Mouse (Mus musculus): ENCODE data around the gene Cyb5b. TPM values are rescaled to one million over a fixed set of nuclear protein-coding genes. Genes with fewer than 3 reads are reported as not detected.

The Cyb5b gene
- polyA plus RNA-seq, 1 experiment: 95.0 TPM

- Histone ChIP-seq H3K4me1 (ENCODE audit: control insufficient read depth, insufficient read depth, low read length) (no peaks in the 10 kb centered on the region; the same call in 1 of the 2 replicates), H3K4me3 (ENCODE audit: insufficient read depth, low read length) (no peak overlapping the region), H3K27ac (ENCODE audit: insufficient read depth, low read length) (peak overlapping the region; percentile 71)
- TF ChIP-seq CTCF (IDR thresholded peaks at IDR 0.05; ENCODE audit: borderline replicate concordance, insufficient read depth, low read length) (no peak), POLR2A (IDR thresholded peaks at IDR 0.05; ENCODE audit: low read depth, low read length) (peak; percentile 39)
These were observed 36.1 kb upstream of the Cyb5b start for GRCm38 (mm10) chr8:107114150-107115007.

- H3K4me1 ChIP-seq (ENCODE audit: control insufficient read depth, insufficient read depth, low read length): no peaks in the 10 kb centered on the region; the same call in 1 of the 2 replicates
- peak overlapping the region; percentile 71 for H3K27ac ChIP-seq (ENCODE audit: insufficient read depth, low read length)
- TF ChIP-seq POLR2A (IDR thresholded peaks at IDR 0.05; ENCODE audit: low read depth, low read length) (no peak), CTCF (IDR thresholded peaks at IDR 0.05; ENCODE audit: borderline replicate concordance, insufficient read depth, low read length) (no peak)
- H3K4me3 ChIP-seq (ENCODE audit: insufficient read depth, low read length): no peak overlapping the region
These were observed 35.5 kb upstream of the Cyb5b start for GRCm38 (mm10) chr8:107115008-107115320.

- Histone ChIP-seq H3K27ac (ENCODE audit: insufficient read depth, low read length) (peak overlapping the region; percentile 62), H3K4me1 (ENCODE audit: control insufficient read depth, insufficient read depth, low read length) (no peaks in the 10 kb centered on the region; the same call in 1 of the 2 replicates), H3K4me3 (ENCODE audit: insufficient read depth, low read length) (no peak overlapping the region)
- no peak for TF ChIP-seq CTCF (IDR thresholded peaks at IDR 0.05; ENCODE audit: borderline replicate concordance, insufficient read depth, low read length)
- no peak for TF ChIP-seq POLR2A (IDR thresholded peaks at IDR 0.05; ENCODE audit: low read depth, low read length)
These were observed 34.4 kb upstream of the Cyb5b start for GRCm38 (mm10) chr8:107116023-107116422.

GRCm38 (mm10) chr8:107117019-107117418 is 33.4 kb upstream of the Cyb5b start:
- no peak for TF ChIP-seq POLR2A (IDR thresholded peaks at IDR 0.05; ENCODE audit: low read depth, low read length)
- TF ChIP-seq CTCF (IDR thresholded peaks at IDR 0.05; ENCODE audit: borderline replicate concordance, insufficient read depth, low read length): no peak
- Histone ChIP-seq H3K27ac (ENCODE audit: insufficient read depth, low read length) (no peak overlapping the region), H3K4me3 (ENCODE audit: insufficient read depth, low read length) (no peak overlapping the region), H3K4me1 (ENCODE audit: control insufficient read depth, insufficient read depth, low read length) (no peaks in the 10 kb centered on the region; the same call in 1 of the 2 replicates)

- no peak overlapping the region for H3K4me3 ChIP-seq (ENCODE audit: insufficient read depth, low read length)
- TF ChIP-seq POLR2A (IDR thresholded peaks at IDR 0.05; ENCODE audit: low read depth, low read length) (no peak), CTCF (IDR thresholded peaks at IDR 0.05; ENCODE audit: borderline replicate concordance, insufficient read depth, low read length) (no peak)
- H3K4me1 ChIP-seq (ENCODE audit: control insufficient read depth, insufficient read depth, low read length): peaks cover 6% of the 10 kb centered on the region; the same call in 1 of the 2 replicates
- no peak overlapping the region for H3K27ac ChIP-seq (ENCODE audit: insufficient read depth, low read length)
These were observed 31.6 kb upstream of the Cyb5b start for GRCm38 (mm10) chr8:107118803-107119233.

- no peak overlapping the region for H3K4me3 ChIP-seq (ENCODE audit: insufficient read depth, low read length)
- H3K4me1 ChIP-seq (ENCODE audit: control insufficient read depth, insufficient read depth, low read length): peaks cover 6% of the 10 kb centered on the region; the same call in 1 of the 2 replicates
- TF ChIP-seq POLR2A (IDR thresholded peaks at IDR 0.05; ENCODE audit: low read depth, low read length) (no peak), CTCF (IDR thresholded peaks at IDR 0.05; ENCODE audit: borderline replicate concordance, insufficient read depth, low read length) (no peak)
- no peak overlapping the region for H3K27ac ChIP-seq (ENCODE audit: insufficient read depth, low read length)
These were observed 31.0 kb upstream of the Cyb5b start for GRCm38 (mm10) chr8:107119412-107119811.

GRCm38 (mm10) chr8:107120806-107121205 is 29.6 kb upstream of the Cyb5b start:
- Histone ChIP-seq H3K27ac (ENCODE audit: insufficient read depth, low read length) (no peak overlapping the region), H3K4me3 (ENCODE audit: insufficient read depth, low read length) (no peak overlapping the region), H3K4me1 (ENCODE audit: control insufficient read depth, insufficient read depth, low read length) (peaks cover 6% of the 10 kb centered on the region; the same call in 1 of the 2 replicates)
- no peak for TF ChIP-seq CTCF (IDR thresholded peaks at IDR 0.05; ENCODE audit: borderline replicate concordance, insufficient read depth, low read length)
- TF ChIP-seq POLR2A (IDR thresholded peaks at IDR 0.05; ENCODE audit: low read depth, low read length): no peak

GRCm38 (mm10) chr8:107121681-107122291 is 28.7 kb upstream of the Cyb5b start:
- no peak overlapping the region for H3K27ac ChIP-seq (ENCODE audit: insufficient read depth, low read length)
- H3K4me1 ChIP-seq (ENCODE audit: control insufficient read depth, insufficient read depth, low read length): 0 out of 2 replicates have a peak, but pooled peaks cover 6% of the 10 kb centered on the region
- no peak for TF ChIP-seq CTCF (IDR thresholded peaks at IDR 0.05; ENCODE audit: borderline replicate concordance, insufficient read depth, low read length)
- no peak for TF ChIP-seq POLR2A (IDR thresholded peaks at IDR 0.05; ENCODE audit: low read depth, low read length)
- no peak overlapping the region for H3K4me3 ChIP-seq (ENCODE audit: insufficient read depth, low read length)

- Histone ChIP-seq H3K4me1 (ENCODE audit: control insufficient read depth, insufficient read depth, low read length) (0 out of 2 replicates have a peak, but pooled peaks cover 6% of the 10 kb centered on the region), H3K4me3 (ENCODE audit: insufficient read depth, low read length) (no peak overlapping the region), H3K27ac (ENCODE audit: insufficient read depth, low read length) (peak overlapping the region; percentile 37; the same call in 1 of the 2 replicates)
- no peak for TF ChIP-seq CTCF (IDR thresholded peaks at IDR 0.05; ENCODE audit: borderline replicate concordance, insufficient read depth, low read length)
- TF ChIP-seq POLR2A (IDR thresholded peaks at IDR 0.05; ENCODE audit: low read depth, low read length): no peak
These were observed 27.3 kb upstream of the Cyb5b start for GRCm38 (mm10) chr8:107123063-107123614.

All from embryonic fibroblast, embryonic 13.5 days (primary cell).